Mouse (Mus musculus) hematopoietic stem cell, adult 5-6 weeks (primary cell): Measurements from ENCODE around the gene Vmn1r21. TPM values are rescaled to one million over a fixed set of nuclear protein-coding genes. Genes with fewer than 3 reads are reported as not detected.

Experiments used
- ATAC-seq, 2 experiments: fragments of 125-278 bp in 1 of 2; replicated peaks in 1 of 2; 2 replicates each; pipeline ENCODE4 v1.8.0; 2016 to 2017; ENCODE audit warnings: inconsistent platforms in 2 of 2, mild to moderate bottlenecking in 2 of 2, moderate number of reproducible peaks in 2 of 2, low read depth in 1 of 2, moderate TSS enrichment in 1 of 2; ENCODE audit not compliant: low FRiP score in 2 of 2, poor library complexity in 2 of 2, severe bottlenecking in 2 of 2, insufficient read depth in 1 of 2, low TSS enrichment in 1 of 2
- total RNA-seq: library from RNA; stranded (forward); fragments of 172-1452, 232-1000 nt; gene quantifications from 2 replicates; pipeline ENCODE4 v1.2.3, GENCODE M21; 2017

Vmn1r21 gene
- total RNA-seq = not detected in 2 replicates

DNA sequence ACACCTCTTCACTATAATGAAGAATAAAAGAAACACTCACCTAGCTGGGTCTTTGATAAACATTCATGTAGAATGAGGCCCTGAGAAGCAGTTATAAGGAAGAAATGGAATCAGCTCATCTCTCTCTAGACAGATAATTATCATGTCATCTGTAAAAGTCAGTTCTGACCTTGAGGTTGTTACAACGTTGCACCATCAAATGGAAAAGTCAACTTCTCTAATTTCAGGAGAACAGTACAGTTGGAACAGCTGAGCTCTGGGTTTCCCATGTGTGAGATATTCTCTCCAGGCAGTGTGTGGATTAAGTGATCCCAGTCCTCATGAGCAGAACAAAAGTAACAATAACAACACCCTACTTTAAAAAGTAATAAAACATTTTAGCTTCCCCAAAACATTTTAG, at the start of gene Vmn1r21:
Gene Vmn1r21, minus strand, starts transcription at position 58 of the 400 bp plus-strand sequence.
- no peak for ATAC-seq

DNA sequence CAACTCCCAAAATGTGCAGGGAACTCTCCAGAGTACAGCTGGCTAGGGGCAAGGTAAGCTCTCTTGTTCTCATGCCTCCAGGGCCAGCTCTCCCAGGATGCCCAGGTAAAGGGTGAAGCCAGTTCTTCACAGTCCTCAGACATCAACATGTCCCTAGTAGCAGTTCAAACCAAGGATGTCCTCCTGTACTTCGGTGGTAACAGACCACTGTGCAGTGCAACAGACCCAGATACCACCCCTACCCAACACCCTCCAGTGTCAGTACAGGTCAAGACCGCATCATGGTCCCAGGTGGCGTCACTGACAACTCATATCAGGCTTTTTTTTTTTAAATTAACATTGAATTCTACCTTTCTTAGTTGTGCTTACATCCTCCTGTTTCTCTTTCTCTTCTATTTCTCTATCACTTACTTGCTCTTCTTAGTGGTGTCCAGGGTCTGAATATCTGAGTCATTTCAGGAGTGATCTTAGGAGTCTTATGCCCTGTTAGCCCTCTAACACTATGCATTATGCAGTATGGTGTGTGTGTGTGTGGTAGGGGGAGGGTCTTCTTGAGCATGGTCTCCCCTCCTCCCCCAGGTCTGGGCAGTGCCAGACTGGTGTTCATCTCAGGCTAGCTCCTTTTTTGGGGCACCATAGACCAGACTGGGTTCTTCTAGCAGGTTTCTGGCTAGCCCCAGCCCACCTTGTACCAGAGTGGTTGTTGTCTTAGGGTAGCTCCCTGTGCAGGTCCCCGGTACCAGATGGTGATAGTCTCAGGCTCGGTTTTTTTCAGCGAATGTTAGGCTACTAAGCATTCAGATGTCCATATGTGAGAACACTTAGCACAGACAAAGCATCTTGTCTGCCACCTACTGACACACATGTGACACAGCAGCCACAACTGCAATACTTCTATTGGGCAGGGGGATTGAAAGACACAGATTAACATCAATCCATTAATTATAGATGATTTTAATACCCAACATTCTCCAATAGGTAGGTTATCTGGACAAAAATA, 9.2 kb upstream of the Vmn1r21 start:
- peak; percentile 93 to 100 for ATAC-seq

DNA sequence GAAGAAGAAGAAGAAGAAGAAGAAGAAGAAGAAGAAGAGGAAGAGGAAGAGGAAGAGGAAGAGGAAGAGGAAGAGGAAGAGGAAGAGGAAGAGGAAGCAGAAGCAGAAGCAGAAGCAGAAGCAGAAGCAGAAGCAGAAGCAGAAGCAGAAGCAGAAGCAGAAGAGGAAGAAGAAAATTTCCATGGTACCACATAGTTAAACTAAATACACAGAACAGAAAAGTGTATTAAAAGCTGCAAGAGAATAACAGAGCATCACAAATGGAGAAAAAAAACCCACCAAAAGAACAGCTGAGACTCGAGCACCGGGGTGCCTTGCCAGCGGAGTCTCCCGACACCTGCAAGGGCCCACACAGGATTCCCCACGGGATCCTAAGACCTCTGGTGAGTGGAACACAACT, 1.0 kb upstream of the Vmn1r21 start:
- ATAC-seq = peak in 1 of 2 experiments; percentile 39; a peak in 1 of 4 replicates

DNA sequence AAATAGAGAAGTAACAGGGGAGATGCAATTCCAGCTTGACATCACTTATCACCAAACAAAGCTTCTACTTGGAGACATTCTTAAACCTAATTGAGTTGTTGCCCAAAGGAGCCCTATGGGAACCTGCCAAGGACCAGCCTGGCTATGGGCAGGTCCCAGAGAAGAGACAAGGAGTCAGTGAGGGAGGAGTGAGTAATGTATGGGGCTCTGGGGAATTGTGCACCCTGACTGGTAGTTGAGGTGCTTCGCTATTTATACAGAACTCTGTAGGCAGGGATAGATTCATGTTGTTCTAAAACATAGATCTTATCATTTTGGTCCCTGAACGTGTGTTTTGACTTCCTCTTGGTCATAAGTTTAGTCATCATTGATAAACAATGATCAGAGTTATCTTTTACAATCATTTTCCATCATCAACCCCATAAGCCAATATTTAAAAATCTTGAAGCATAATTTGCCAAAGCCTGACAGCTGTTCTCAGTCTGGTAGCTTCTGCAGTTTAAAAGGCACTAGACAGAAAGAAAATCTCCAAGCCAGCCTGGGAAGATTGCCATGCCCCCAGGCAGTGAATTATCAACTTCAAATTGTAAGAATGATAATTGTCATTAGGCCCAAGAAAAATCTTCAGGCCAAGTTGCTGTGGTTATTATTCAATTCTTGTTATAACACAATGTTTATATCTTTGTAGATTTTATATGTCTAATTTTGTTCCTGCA, 10.3 kb downstream of the Vmn1r21 start:
- no peak for ATAC-seq

DNA sequence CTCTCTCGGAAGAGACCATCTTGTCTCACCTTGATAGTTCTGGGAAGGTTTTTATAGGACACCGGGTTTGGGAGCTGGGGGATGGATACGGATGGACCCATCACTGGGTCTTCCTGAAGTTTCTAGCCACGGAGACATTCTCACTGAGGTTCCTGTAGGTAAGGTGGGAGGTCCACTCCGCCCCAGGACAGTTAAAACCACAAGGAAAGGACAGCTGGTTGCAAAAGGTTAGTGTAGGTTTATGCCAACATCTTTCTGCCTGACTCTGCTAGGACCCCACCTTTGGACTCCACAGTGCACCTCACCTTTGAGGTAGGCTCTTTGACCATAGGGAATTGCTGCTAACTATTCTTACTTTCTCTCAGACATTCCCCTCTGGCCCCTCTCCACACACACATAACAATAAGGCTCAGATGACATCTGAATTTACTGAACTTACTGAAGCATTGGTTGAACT, 24.9 kb downstream of the Vmn1r21 start:
- peak in 1 of 2 experiments; percentile 3; a peak in 2 of 4 replicates for ATAC-seq

DNA sequence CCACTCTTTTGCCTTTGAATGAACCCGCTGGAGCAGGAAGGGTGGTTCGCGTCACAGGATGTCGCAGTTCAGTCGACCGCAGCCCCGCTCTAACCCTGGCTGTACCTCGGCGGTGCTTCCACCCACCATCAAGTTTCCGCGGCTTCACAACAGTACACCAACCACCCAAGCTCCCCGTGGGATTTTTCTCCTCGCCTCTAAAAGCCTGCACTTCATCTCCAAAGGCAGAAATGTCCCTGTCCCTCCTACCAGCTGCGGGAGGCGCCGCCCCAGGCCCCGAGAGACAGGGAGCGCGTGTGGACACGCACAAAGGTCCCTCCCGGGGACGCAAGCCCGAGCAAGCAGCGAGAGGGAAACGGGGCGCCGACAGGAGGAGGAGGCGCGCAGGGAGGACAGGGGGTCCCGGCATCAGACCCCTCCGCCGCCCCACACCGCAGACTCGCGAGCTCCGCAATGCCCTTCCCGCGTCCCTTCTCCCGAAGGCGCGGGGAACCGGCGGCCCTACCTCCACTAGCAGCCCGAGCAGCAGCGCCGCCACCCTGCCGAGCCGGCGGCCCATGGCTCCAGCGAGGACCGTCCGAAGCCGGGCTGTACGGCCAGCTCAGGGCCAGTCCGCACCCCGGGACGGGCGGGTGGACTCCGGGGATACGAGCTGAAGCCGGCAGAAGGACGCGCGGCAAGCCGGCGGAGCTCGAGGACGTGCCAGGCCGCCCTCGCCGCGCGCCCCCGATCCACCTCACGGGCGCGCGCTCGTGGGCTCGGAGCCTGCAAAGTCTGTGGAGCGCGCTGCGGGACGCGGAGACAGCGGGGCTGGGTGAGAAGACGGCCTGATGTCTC, 25.5 kb downstream of the Vmn1r21 start, which contains the start of gene Vopp1:
Gene Vopp1, minus strand, starts transcription at position 738 of the 837 bp plus-strand sequence.
- peak; percentile 95 to 96 for ATAC-seq

DNA sequence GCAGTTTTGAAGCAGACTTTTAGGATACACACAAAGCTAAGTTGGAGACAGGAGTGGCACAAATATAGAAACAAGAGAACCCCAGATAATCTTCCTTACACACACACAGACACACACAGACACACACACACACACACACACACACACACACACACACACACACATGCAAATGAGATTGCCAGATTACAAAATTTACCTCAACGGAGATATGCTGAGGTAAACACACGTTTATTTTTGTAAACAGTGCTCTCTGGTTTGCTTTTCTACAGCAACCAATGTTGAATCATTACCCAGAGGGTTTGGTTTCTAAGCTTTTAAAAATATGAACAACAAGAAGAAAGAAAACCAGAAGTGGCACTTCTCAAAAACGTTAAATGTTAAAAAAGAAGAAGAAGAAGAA, 26.7 kb downstream of the Vmn1r21 start:
- no peak for ATAC-seq

DNA sequence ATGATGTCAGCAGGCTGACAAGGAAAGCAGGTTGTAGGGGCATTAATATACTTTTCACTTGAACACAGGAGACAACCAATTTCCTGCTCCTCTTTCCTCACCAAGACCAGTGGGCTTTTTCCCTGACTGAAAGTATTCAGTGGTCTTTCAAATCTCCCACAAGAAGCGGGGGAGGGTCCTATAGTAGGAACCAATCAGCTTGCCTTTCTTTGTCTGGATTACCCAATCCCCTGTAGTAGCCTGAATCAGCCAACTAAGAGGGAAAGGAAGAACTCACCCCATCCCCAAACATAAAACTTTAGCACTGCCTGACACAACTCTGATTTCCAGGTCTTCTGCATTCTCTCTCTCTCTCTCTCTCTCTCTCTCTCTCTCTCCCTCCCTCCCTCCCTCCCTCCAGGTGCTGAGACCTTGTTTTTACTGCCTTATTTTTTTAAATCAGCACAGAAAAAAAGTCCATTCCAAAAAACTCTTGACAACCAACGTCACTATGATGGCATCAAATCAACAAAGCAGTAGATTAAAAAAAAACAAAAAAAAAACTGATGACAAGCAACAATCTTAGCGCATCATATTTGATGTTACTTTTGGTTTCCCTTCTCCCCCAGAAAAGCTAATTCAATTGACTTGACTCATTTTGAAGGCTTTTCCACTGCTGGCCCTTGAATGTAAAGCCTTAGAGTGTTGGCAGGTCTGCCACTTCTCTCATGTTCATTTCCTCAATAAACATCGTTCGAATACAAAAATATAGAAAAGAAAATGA, 27.3 kb downstream of the Vmn1r21 start:
- no peak for ATAC-seq

DNA sequence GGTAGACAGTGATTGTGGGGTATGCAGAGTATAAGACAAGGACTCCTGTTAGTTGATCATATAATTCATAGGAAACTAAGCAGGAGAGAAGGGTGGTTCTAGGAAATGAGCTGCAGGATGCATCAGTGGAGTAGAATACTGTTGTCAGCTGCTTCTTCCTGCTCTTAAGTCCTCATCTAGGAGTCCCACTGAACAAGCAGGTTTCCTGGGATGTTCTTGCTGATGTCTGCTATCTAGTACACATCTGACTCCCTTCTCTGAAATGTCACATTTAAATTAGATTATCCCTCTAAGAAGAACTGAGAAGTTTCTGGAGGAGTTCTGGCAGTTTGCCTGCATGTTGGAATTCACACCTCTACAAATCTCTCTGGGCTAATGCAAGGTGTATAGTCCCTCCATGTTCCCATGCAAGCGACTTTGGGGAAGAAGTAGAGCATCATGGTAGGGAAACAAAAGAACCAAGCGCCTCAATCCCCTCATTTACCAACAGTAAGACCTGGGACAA, 35.7 kb downstream of the Vmn1r21 start:
- ATAC-seq = no peak

DNA sequence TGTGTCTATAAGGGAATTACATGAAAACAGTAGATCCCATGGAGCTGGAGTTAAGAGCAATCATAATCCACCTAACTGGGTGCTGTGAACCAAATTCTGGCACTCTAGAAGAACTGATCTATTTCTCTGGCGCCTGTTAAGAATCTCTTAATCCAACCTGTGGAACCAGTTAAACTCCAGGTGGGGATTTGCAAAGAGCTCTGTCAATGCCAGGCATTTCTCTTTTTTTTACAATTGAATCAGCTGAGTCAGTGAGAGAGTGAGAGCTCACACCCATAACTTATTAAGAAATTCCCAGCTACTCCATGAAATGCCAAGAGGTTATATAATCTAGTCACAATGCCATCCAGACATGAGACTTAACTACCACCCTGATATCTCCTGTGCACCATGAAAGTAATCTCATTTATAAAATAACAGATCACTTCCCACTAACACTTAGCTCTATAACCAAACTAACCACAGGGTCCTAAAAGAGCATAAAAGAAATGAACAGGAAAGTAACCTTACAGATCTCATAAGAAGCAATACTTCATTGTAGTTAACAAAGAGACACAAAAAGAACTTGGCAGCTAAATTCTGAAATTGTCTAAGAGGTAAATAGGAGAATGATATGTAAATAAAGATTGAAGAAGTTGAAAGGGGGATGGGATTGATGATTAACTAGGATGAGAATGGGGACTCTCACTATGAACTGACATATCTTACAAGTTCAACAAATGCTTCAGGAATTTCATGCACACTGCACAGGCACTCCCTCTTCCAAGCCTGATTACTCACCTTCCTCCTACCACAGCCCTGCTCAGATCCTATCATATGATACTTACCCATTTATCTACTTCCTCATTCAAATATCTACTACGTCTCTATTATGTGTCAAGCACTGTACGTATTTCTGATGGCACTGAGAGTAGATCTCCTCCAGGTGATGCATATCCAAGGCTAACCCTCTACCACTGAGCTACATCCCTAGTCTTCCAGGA, 38.1 kb downstream of the Vmn1r21 start:
- peak; percentile 81 to 83 for ATAC-seq

DNA sequence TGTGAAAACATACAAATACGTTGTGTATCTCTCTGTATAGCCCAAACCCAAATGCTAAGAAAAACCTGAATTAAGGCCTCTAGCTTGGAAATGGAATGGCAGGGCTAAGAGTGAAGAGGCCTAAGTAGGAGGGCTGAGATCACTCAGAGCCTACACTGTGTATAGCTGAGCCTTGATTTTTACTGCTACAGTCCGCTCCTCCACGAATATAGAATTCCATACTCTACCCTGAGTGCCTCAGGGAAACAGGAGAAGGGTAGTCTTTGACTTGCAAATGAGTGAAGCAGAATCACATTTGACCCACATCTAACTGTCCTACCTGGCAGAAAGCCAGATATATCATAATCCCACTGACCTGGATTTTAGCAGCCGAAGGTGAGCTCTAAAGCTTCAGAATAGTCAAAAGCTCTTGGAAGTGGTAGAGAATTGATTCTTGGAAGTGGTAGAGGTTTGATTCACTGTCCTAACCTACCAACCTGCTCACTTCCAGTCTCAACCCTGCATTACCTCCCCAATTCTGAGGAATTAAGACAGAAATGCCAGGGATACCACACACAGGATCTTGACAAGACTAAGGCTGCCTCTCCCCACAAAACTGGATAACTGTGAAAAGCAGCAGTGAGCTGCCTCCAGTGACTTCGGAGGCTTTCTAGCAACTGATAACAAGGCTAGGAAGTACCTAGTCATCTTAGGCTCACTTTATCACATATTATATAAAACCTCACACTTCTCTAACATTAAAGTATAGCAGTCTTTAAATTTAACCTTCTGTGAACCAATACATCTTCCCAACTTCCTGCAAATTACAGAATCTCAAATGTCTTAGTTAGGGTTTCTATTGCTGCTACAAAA, 44.7 kb downstream of the Vmn1r21 start:
- no peak for ATAC-seq

DNA sequence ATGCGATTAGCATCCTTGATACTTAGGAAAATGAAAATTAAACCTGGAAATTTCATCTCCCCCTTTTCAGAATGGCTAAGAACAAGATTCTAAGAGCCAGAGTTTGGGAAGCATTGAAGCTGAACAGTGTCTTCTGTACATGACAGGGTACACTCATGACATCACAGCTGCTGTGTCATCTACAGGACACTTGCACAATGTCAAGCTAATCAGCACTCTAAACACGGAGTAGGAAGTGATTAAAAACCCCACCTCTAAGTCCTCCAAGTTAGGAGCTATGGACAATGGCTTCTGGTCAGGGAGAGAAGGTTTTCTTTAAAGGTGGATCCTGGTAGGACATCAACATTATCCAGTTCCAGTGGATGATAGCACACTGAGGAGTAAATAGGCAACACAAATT, 47.0 kb downstream of the Vmn1r21 start:
- peak in 1 of 2 experiments; percentile 62; a peak in 1 of 4 replicates for ATAC-seq

DNA sequence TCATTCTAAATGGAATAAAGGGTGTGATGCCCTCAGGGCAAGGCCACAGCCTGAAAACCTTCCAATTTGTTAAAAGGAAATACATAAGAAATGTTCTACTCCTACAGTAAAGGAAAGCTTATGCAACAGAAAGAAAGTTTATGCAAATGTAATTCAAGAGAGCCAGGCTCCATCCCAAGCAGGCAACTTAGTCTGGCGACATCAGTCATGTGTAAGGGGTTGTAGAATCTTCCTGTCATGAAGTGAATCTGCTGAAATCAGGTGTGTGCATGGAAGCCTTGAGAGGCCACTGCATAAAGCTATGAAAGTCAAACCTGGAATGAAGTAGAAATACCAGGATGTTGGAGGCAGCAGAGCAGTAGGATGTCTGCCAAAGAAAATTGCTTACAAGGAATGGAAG, 51.2 kb downstream of the Vmn1r21 start:
- no peak for ATAC-seq

DNA sequence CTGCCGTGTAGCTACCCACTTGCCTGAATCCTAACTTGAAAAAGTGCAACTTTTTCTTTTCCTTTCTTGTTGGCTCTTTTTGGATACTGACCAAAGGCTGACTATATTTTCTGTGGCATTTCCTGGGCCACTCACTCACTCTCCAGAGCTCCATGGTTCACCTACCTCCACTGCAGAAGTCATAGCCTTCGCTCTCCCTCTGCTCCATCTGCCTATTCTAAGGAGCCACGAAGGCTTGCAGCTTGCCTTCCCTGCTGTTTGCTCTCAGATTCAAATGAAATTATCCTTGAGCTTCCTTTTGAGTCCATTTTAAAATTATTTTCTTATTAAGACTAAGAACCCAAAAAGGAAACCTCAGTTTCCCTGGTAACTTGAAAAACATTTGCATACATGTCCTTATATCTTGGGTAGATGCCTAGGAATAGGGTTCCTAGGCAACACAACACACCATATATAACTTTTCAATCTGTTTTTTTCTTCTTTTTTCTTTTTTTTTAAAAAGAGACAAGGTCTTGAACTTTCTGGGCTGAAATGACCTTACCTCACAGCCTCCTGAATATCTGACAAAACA, 53.2 kb downstream of the Vmn1r21 start:
- no peak for ATAC-seq
